Mouse (Mus musculus) bone marrow, adult 2 months (tissue): Measurements from ENCODE around the gene Slc22a23. TPM values are rescaled to one million over a fixed set of nuclear protein-coding genes. Genes with fewer than 3 reads are reported as not detected.

Experiments
- H3K27ac ChIP-seq: fragments of 200-500 bp; 2 replicates; pipeline ENCODE4 v1.5.1; 2012; ENCODE audit warnings: low read depth, mild to moderate bottlenecking, control low read depth, inconsistent platforms, low read length; ENCODE audit not compliant: control insufficient read depth, poor library complexity, insufficient read depth
- H3K4me1 ChIP-seq: fragments of 200-500 bp; 2 replicates; pipeline ENCODE4 v1.6.1; 2011; ENCODE audit warnings: low read length; ENCODE audit not compliant: control insufficient read depth, insufficient read depth
- H3K4me3 ChIP-seq: fragments of 200-500 bp; replicated peaks from 2 replicates; pipeline ENCODE3; 2011; ENCODE audit warnings: mild to moderate bottlenecking, low read depth, low read length, control low read depth; ENCODE audit not compliant: control insufficient read depth
- CTCF ChIP-seq: fragments of 200-500 bp; IDR thresholded peaks from 2 replicates; pipeline ENCODE4 v1.5.1; 2011; ENCODE audit warnings: low read length, control low read depth; ENCODE audit not compliant: control insufficient read depth, insufficient read depth
- POLR2A ChIP-seq: fragments of 200-500 bp; IDR thresholded peaks from 2 replicates; pipeline ENCODE4 v1.6.1; 2011; ENCODE audit warnings: low read depth, mild to moderate bottlenecking, control low read depth, low read length, borderline replicate concordance; ENCODE audit not compliant: control insufficient read depth
- WGBS: fragments of 180-500 bp; shearing (Covaris S2); methylation state at CpG from one replicate; pipeline ENCODE4 v1.1.7; 2018; 5-methylcytosine and 5-hydroxymethylcytosine counted together
- polyA plus RNA-seq: library from polyadenylated mRNA; stranded (reverse); fragments of >200 nt; gene quantifications from 2 replicates; pipeline ENCODE4 v1.2.4, GENCODE M21; 2011; ENCODE audit warnings: low replicate concordance; ENCODE audit not compliant: missing spikeins, insufficient read depth, insufficient read length

Gene Slc22a23
- polyA plus RNA-seq, 1 experiment: 26.2 TPM

DNA sequence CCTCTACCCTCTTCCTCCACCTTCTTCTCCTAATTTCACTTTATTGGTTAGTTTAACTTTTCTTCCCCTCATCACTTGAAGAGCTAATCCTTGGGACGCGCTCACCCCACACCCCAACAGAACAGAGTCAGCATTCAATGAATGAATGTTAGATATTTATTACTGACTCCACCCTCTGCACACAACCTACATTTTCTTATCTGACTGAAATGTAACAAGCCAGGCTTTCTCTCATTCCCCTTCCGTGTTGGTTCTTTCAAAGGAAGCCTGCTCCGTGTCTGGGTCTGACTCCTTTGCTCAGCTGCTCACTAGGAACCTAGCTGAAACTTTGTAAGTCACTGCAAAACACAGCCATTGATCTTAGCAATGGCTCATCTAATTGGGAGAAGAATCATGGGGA lies 1.8 kb upstream of the Slc22a23 start:
- peak overlapping the region; percentile 48; the same call in 1 of the 2 replicates for H3K27ac ChIP-seq
- no peak overlapping the region for H3K4me3 ChIP-seq
- 60% methylated on average over 4 of the region's 4 CpGs for WGBS
- TF ChIP-seq CTCF (no peak), POLR2A (no peak)
- H3K4me1 ChIP-seq: no peaks in the 10 kb centered on the region

DNA sequence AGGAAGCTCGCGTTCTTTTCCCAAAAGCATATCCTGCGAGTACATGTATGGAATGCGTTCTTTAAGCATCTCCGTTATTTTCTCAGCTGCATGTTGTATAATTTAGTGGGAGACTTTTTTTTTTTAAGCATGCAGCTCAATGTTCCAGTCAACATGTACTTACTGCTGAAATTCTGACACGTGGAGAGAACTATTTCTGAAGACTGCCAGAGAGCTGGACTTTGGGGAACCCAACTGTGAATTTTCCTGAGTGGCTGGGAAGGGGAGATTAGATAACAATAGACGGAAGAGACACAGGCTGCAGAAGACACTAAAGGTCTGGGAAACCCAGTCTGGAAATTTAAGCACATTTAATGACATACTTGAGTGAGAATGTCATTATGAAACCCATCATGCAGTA lies 1.3 kb upstream of the Slc22a23 start:
- Histone ChIP-seq H3K4me1 (no peaks in the 10 kb centered on the region), H3K4me3 (no peak overlapping the region), H3K27ac (no peak overlapping the region)
- TF ChIP-seq POLR2A: no peak
- no peak for TF ChIP-seq CTCF
- WGBS: 76% methylated on average over 7 of the region's 7 CpGs

DNA sequence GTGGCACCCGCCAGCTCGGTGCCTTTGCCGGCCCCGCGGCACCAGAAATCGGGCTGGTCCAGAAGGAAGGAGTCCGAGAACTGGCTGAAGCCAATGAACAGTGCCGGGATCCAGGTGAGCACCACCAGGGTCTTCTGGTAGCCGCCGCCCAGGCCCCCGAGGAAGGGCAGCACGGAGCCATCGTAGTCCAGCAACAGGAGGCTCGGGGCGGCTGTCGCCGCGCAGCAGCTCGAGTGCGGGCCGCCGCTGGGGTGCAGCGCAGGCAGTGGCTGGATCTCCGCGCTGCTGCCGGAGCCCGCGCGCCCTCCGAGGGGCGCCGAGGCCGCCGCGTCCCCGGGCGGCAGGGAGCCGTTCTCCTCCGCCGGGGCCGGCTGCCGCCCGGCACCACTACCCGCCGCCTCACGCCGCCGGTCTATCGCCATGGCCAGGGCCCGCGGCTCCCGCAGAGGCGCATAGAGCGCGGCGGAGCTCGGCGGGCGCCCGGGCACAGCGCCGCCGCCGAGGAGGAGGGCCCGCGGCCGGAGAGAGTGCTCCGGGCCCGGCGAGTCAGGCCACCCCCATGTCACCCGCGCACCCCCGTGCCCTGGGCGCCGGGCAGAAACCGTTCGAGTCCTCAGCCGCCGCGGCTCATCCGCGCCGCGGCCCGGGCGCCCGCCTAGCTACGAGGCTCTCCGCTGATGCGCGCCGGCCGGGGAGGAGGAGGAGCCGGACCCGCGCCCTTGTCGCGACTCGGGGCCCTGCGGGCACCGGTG lies 430 bp downstream of the Slc22a23 start:
- under 1% methylated on average over 101 of the region's 101 CpGs for WGBS
- TF ChIP-seq CTCF (no peak), POLR2A (peak; percentile 18; the same call in 1 of the 2 replicates)
- H3K4me3 ChIP-seq: peak overlapping the region; percentile 86
- peak overlapping the region; percentile 39 for H3K27ac ChIP-seq
- H3K4me1 ChIP-seq: no peaks in the 10 kb centered on the region

- 6% methylated on average over 31 of the region's 31 CpGs for WGBS
- peak overlapping the region; percentile 86 for H3K4me3 ChIP-seq
- TF ChIP-seq POLR2A (no peak), CTCF (no peak)
- H3K27ac ChIP-seq: peak overlapping the region; percentile 39
- H3K4me1 ChIP-seq: no peaks in the 10 kb centered on the region
Measured at GRCm38 (mm10) chr13:34343719-34344375, 1.1 kb downstream of the Slc22a23 start.

DNA sequence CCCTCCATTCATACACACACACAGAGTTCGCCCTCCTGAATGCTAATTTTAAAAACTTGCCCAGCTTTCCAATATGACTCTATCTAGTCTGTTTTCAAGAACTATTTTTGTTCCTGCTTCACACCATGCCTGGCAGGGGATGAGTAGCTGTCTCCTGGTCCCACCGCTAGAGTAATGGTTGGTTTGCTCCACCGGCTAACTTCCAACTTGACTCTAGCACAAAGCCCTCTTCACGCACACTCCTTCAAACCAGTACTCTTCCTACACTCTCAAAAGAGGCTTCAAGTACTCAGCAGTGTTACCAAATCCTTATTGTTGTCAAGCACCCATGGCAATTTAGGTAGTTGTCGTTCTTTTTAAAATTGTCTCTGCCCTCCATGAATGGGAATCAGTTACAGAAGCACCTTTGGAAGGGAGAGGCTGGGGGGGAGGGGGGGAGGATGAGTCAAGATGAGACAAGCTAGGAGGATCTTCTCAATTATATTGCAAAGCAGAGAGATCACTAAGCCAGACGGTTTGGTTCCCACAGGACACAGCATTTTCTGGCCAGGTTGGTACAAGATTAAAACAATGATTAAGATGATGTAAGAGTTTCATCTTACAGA lies 2.6 kb downstream of the Slc22a23 start:
- 75% methylated on average over 6 of the region's 6 CpGs for WGBS
- Histone ChIP-seq H3K27ac (no peak overlapping the region; the same call in 1 of the 2 replicates), H3K4me1 (no peaks in the 10 kb centered on the region), H3K4me3 (peak overlapping the region; percentile 67)
- TF ChIP-seq CTCF: no peak
- TF ChIP-seq POLR2A: no peak

- Histone ChIP-seq H3K4me3 (no peak overlapping the region), H3K4me1 (no peaks in the 10 kb centered on the region; the same call in 1 of the 2 replicates), H3K27ac (no peak overlapping the region)
- TF ChIP-seq CTCF (no peak), POLR2A (no peak)
- 88% methylated on average over 1 of the region's 1 CpGs for WGBS
Measured at GRCm38 (mm10) chr13:34336895-34337294, 8.1 kb downstream of the Slc22a23 start.

DNA sequence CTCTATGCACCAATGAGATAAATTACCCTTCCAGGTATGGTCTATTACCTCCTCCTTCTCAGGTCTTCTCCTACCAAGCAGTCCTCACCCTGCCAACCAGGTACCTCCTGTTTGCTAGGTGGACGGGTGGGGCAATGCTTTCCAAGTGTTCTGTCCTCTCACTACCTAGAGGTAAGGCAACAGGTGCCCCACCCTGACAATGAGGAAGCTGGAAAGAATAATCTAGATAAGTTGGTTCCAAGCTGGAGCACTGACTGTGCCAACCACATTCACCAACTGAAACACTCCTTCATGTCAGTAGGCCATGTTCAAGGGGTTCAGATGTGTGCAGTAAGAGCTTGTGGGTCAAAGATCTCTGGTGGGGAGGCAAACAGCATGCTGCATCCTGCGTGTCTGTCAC lies 10.1 kb downstream of the Slc22a23 start:
- Histone ChIP-seq H3K27ac (no peak overlapping the region), H3K4me3 (no peak overlapping the region), H3K4me1 (peaks cover 4% of the 10 kb centered on the region)
- 82% methylated on average over 2 of the region's 2 CpGs for WGBS
- no peak for TF ChIP-seq POLR2A

- TF ChIP-seq CTCF: no peak
- no peak for TF ChIP-seq POLR2A
- peaks cover 4% of the 10 kb centered on the region for H3K4me1 ChIP-seq
- no peak overlapping the region for H3K4me3 ChIP-seq
- peak overlapping the region; percentile 12; the same call in 1 of the 2 replicates for H3K27ac ChIP-seq
- WGBS: 8% methylated on average over 7 of the region's 7 CpGs
Measured at GRCm38 (mm10) chr13:34332762-34333161, 12.2 kb downstream of the Slc22a23 start.
